Mouse (Mus musculus) regulatory T cell (primary cell): ENCODE results near the gene Gm10306.

Experiments used
- in situ Hi-C: fragments of 300-600 bp; cut with MboI, MseI; formaldehyde crosslinking; loops from one replicate; pipeline ENCODE4 v1.15.1; 2025; ENCODE audit warnings: high pct_unique_total_duplicates

Gene Gm10306

DNA sequence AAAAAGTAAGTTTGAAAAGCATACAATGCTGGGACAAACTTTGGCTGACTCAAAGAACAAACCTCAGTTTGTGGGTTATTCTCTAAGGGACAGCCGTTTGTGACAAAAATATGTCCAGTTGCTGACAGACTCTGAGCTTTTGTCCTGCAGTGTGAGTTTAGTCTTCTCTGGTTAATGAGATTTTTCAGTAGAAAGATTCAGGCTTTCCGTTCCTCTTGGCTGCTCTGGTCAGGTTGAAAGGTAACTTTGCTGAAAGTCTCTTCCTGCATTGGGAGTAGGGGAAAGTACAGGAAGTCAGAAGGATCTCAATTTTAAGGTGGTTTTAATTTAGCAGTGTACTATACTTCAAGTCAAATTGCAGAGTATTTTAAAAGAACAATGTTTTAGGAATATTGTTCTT lies 49.2 kb downstream of the Gm10306 start:
- in situ Hi-C loops: no loop called here
